Mouse (Mus musculus) hindbrain, embryonic 13.5 days (tissue): ENCODE data around the gene Stat5a. TPM values are rescaled to one million over a fixed set of nuclear protein-coding genes. Genes with fewer than 3 reads are reported as not detected.

Source experiments
- ATAC-seq: fragments of 200-750 bp; cut with Nextera tagmentation; 2 replicates; pipeline ENCODE4 v1.8.0; 2017; ENCODE audit warnings: moderate TSS enrichment; ENCODE audit not compliant: low FRiP score
- H3K27ac ChIP-seq: fragments of 300-500 bp; sonication (generic); 2 replicates; pipeline ENCODE4 v1.5.1; 2015; ENCODE audit warnings: inconsistent platforms, mild to moderate bottlenecking, moderate library complexity
- H3K27me3 ChIP-seq: fragments of 300-500 bp; sonication (generic); 2 replicates; pipeline ENCODE4 v1.6.1; 2015; ENCODE audit warnings: mild to moderate bottlenecking, inconsistent platforms
- H3K36me3 ChIP-seq: fragments of 300-500 bp; sonication (generic); 2 replicates; pipeline ENCODE4 v1.6.1; 2015; ENCODE audit warnings: mild to moderate bottlenecking, inconsistent platforms
- H3K4me1 ChIP-seq: fragments of 300-500 bp; sonication (generic); replicated peaks from 2 replicates; pipeline ENCODE4 v1.6.1; 2015; ENCODE audit warnings: inconsistent platforms
- H3K4me2 ChIP-seq: fragments of 300-500 bp; sonication (generic); 2 replicates; pipeline ENCODE4 v1.6.1; 2015; ENCODE audit warnings: inconsistent platforms, mild to moderate bottlenecking, moderate library complexity
- H3K4me3 ChIP-seq: fragments of 300-500 bp; sonication (generic); 2 replicates; pipeline ENCODE4 v1.5.1; 2015; ENCODE audit warnings: mild to moderate bottlenecking, inconsistent platforms
- H3K9ac ChIP-seq: fragments of 300-500 bp; sonication (generic); 2 replicates; pipeline ENCODE4 v1.6.1; 2015; ENCODE audit warnings: mild to moderate bottlenecking, inconsistent platforms
- H3K9me3 ChIP-seq: fragments of 300-500 bp; sonication (generic); 2 replicates; pipeline ENCODE4 v1.6.1; 2016; ENCODE audit warnings: inconsistent platforms
- WGBS: fragments of 180-500 bp; shearing (Covaris S2); methylation state at CpG from one replicate; pipeline ENCODE4 v1.1.7; 2015; 5-methylcytosine and 5-hydroxymethylcytosine counted together
- polyA plus RNA-seq: library from polyadenylated mRNA; unstranded; fragments of >200 nt; fragmentation: Nextera tagmentation; extraction: Ambion mirVana; gene quantifications from 2 replicates; pipeline ENCODE4 v1.2.1, GENCODE M21; 2015

The Stat5a gene
- 2.1 and 2.3 TPM in 2 replicates for polyA plus RNA-seq

- peaks cover 98% of the 10 kb centered on the region for H3K27me3 ChIP-seq
- H3K4me3 ChIP-seq: peak within 1 kb of the TSS; percentile 47
- H3K4me1 ChIP-seq: peaks cover 9% of the 10 kb centered on the region; the same call in 1 of the 2 replicates
- no peak within 1 kb of the TSS for H3K27ac ChIP-seq
- no peak for ATAC-seq
- no peaks in the 10 kb centered on the region for H3K9me3 ChIP-seq
- peak within 1 kb of the TSS; percentile 64 for H3K9ac ChIP-seq
- peak within 1 kb of the TSS; percentile 60 for H3K4me2 ChIP-seq
- 59% methylated on average over 9 of the region's 9 CpGs for WGBS
- no peaks in the 10 kb centered on the region for H3K36me3 ChIP-seq
Measured at GRCm38 (mm10) chr11:100858935-100859578, at the start of gene Stat5a. TSS of gene Stat5a (plus strand) at chr11:100859351.

GRCm38 (mm10) chr11:100810516-100810915 is 48.6 kb upstream of the Stat5a start:
- 83% methylated on average over 9 of the region's 9 CpGs for WGBS
- H3K9me3 ChIP-seq: no peaks in the 10 kb centered on the region
- no peaks in the 10 kb centered on the region for H3K36me3 ChIP-seq
- H3K27ac ChIP-seq: no peak overlapping the region
- H3K27me3 ChIP-seq: no peaks in the 10 kb centered on the region
- no peak overlapping the region for H3K9ac ChIP-seq
- no peak overlapping the region for H3K4me2 ChIP-seq
- no peaks in the 10 kb centered on the region for H3K4me1 ChIP-seq
- no peak for ATAC-seq
- no peak overlapping the region for H3K4me3 ChIP-seq

- H3K4me3 ChIP-seq: no peak overlapping the region
- H3K27ac ChIP-seq: no peak overlapping the region
- WGBS: 92% methylated on average over 2 of the region's 2 CpGs
- no peaks in the 10 kb centered on the region for H3K27me3 ChIP-seq
- no peak overlapping the region for H3K4me2 ChIP-seq
- no peak for ATAC-seq
- H3K9ac ChIP-seq: no peak overlapping the region
- no peaks in the 10 kb centered on the region for H3K4me1 ChIP-seq
- no peaks in the 10 kb centered on the region for H3K36me3 ChIP-seq
- H3K9me3 ChIP-seq: no peaks in the 10 kb centered on the region
Measured at GRCm38 (mm10) chr11:100811132-100811531, 48.0 kb upstream of the Stat5a start.

GRCm38 (mm10) chr11:100814498-100814897 is 44.7 kb upstream of the Stat5a start:
- no peak overlapping the region for H3K9ac ChIP-seq
- peaks cover 12% of the 10 kb centered on the region for H3K4me1 ChIP-seq
- no peak overlapping the region for H3K4me2 ChIP-seq
- no peaks in the 10 kb centered on the region for H3K36me3 ChIP-seq
- WGBS: 77% methylated on average over 13 of the region's 13 CpGs
- H3K27ac ChIP-seq: no peak overlapping the region
- no peaks in the 10 kb centered on the region for H3K9me3 ChIP-seq
- H3K27me3 ChIP-seq: no peaks in the 10 kb centered on the region
- ATAC-seq: no peak
- no peak overlapping the region for H3K4me3 ChIP-seq

- Histone ChIP-seq H3K36me3 (no peaks in the 10 kb centered on the region), H3K27me3 (no peaks in the 10 kb centered on the region), H3K9ac (no peak overlapping the region), H3K9me3 (no peaks in the 10 kb centered on the region), H3K4me2 (no peak overlapping the region), H3K27ac (no peak overlapping the region), H3K4me3 (no peak overlapping the region), H3K4me1 (peaks cover 12% of the 10 kb centered on the region)
- ATAC-seq: no peak
- 83% methylated on average over 3 of the region's 3 CpGs for whole genome bisulfite sequencing
Measured at GRCm38 (mm10) chr11:100816342-100816741, 42.8 kb upstream of the Stat5a start.

- Histone ChIP-seq H3K27ac (no peak overlapping the region), H3K27me3 (no peaks in the 10 kb centered on the region), H3K9me3 (no peaks in the 10 kb centered on the region), H3K4me2 (no peak overlapping the region), H3K36me3 (no peaks in the 10 kb centered on the region), H3K4me1 (peaks cover 12% of the 10 kb centered on the region), H3K9ac (no peak overlapping the region), H3K4me3 (no peak overlapping the region)
- no peak for ATAC-seq
- WGBS: 74% methylated on average over 4 of the region's 4 CpGs
Measured at GRCm38 (mm10) chr11:100816801-100817200, 42.4 kb upstream of the Stat5a start.

- Histone ChIP-seq H3K4me3 (no peak overlapping the region), H3K27ac (0 out of 2 replicates have a peak overlapping the region, but pooled peaks have one; percentile 40), H3K9ac (no peak overlapping the region), H3K4me1 (peaks cover 12% of the 10 kb centered on the region), H3K27me3 (no peaks in the 10 kb centered on the region), H3K9me3 (no peaks in the 10 kb centered on the region), H3K36me3 (no peaks in the 10 kb centered on the region), H3K4me2 (no peak overlapping the region)
- WGBS: 61% methylated on average over 9 of the region's 9 CpGs
- ATAC-seq: no peak
Measured at GRCm38 (mm10) chr11:100817311-100817710, 41.8 kb upstream of the Stat5a start.

GRCm38 (mm10) chr11:100818359-100819012 is 40.7 kb upstream of the Stat5a start:
- Histone ChIP-seq H3K4me1 (peaks cover 12% of the 10 kb centered on the region), H3K4me2 (no peak overlapping the region), H3K9ac (no peak overlapping the region), H3K9me3 (no peaks in the 10 kb centered on the region), H3K27ac (no peak overlapping the region), H3K4me3 (no peak overlapping the region), H3K27me3 (no peaks in the 10 kb centered on the region), H3K36me3 (no peaks in the 10 kb centered on the region)
- ATAC-seq: no peak
- 88% methylated on average over 15 of the region's 15 CpGs for WGBS

- 81% methylated on average over 8 of the region's 8 CpGs for WGBS
- ATAC-seq: no peak
Measured at GRCm38 (mm10) chr11:100819048-100819447, 40.1 kb upstream of the Stat5a start.

GRCm38 (mm10) chr11:100819626-100820025 is 39.5 kb upstream of the Stat5a start:
- H3K27ac ChIP-seq: no peak overlapping the region
- H3K36me3 ChIP-seq: no peaks in the 10 kb centered on the region
- ATAC-seq: no peak
- WGBS: 93% methylated on average over 16 of the region's 16 CpGs
- H3K4me1 ChIP-seq: peaks cover 12% of the 10 kb centered on the region
- no peak overlapping the region for H3K9ac ChIP-seq
- no peaks in the 10 kb centered on the region for H3K9me3 ChIP-seq
- H3K27me3 ChIP-seq: no peaks in the 10 kb centered on the region
- no peak overlapping the region for H3K4me3 ChIP-seq
- H3K4me2 ChIP-seq: no peak overlapping the region

More at GRCm38 (mm10) chr11:100819048-100819447, 40.1 kb upstream of the Stat5a start:
- no peaks in the 10 kb centered on the region for H3K36me3 ChIP-seq
- H3K4me1 ChIP-seq: peaks cover 12% of the 10 kb centered on the region
- no peak overlapping the region for H3K27ac ChIP-seq
- H3K4me2 ChIP-seq: no peak overlapping the region
- no peaks in the 10 kb centered on the region for H3K9me3 ChIP-seq
- no peak overlapping the region for H3K9ac ChIP-seq
- H3K27me3 ChIP-seq: no peaks in the 10 kb centered on the region
- no peak overlapping the region for H3K4me3 ChIP-seq

- no peak overlapping the region for H3K4me2 ChIP-seq
- H3K27ac ChIP-seq: no peak overlapping the region
- 88% methylated on average over 8 of the region's 8 CpGs for WGBS
- H3K9ac ChIP-seq: no peak overlapping the region
- ATAC-seq: no peak
- H3K4me1 ChIP-seq: peaks cover 12% of the 10 kb centered on the region
- no peaks in the 10 kb centered on the region for H3K36me3 ChIP-seq
- H3K27me3 ChIP-seq: no peaks in the 10 kb centered on the region
- H3K9me3 ChIP-seq: no peaks in the 10 kb centered on the region
- H3K4me3 ChIP-seq: no peak overlapping the region
Measured at GRCm38 (mm10) chr11:100820047-100820446, 39.1 kb upstream of the Stat5a start.

- H3K4me1 ChIP-seq: peaks cover 11% of the 10 kb centered on the region
- no peaks in the 10 kb centered on the region for H3K36me3 ChIP-seq
- no peak overlapping the region for H3K4me3 ChIP-seq
- H3K27me3 ChIP-seq: no peaks in the 10 kb centered on the region
- H3K9ac ChIP-seq: no peak overlapping the region
- H3K9me3 ChIP-seq: no peaks in the 10 kb centered on the region
- no peak overlapping the region for H3K4me2 ChIP-seq
- H3K27ac ChIP-seq: no peak overlapping the region
- no peak for ATAC-seq
- WGBS: 94% methylated on average over 13 of the region's 13 CpGs
Measured at GRCm38 (mm10) chr11:100821605-100822220, 37.4 kb upstream of the Stat5a start.
